13 mouse cellular contexts compared by ENCODE assay signal in genomic region chr2:29672746-29673536, GRCm38 (mm10). TPM values are rescaled to one million over a fixed set of nuclear protein-coding genes. Genes with fewer than 3 reads are reported as not detected.
DNase-seq lines count a peak whose midpoint lies in the region; ATAC-seq and TF ChIP-seq lines count a peak whose summit lies in the region.
"Had no signal": no experiment of that assay in that cellular context is flagged by ENCODE, and none has a peak within 500 bp of the region (broad histone marks: within the 10 kb centered on the region; RNA-seq: fewer than 3 reads in every experiment).

No protein-coding gene starts in this region.

- peak overlapping the region; percentile 5; the same call in 1 of the 2 replicates for H3K9ac ChIP-seq in liver, embryonic 13.5 days
- H3K9ac ChIP-seq in MEL (ENCODE audit: control insufficient read depth, low read depth, low read length, poor library complexity, severe bottlenecking), result no peak overlapping the region
- H3K9ac ChIP-seq: kidney, embryonic 15.5 days; midbrain, embryonic 15.5 days had no signal

- TF ChIP-seq CTCF in MEL (IDR thresholded peaks at IDR 0.05 in 2 of 3, conservative IDR thresholded peaks at IDR 0.05 in 1 of 3; ENCODE audit: control insufficient read depth in 1 of 3, insufficient read depth in 1 of 3, low read depth in 2 of 3, low read length in 3 of 3, poor library complexity in 1 of 3, severe bottlenecking in 1 of 3), result no peak

- H3K9me3 ChIP-seq in liver, embryonic 13.5 days (replicated peaks), result no peaks in the 10 kb centered on the region
- no peaks in the 10 kb centered on the region for H3K9me3 ChIP-seq in MEL (replicated peaks; ENCODE audit: insufficient read depth, low read length)
- H3K9me3 ChIP-seq: kidney, embryonic 15.5 days; midbrain, embryonic 15.5 days had no signal

- no peak for ATAC-seq in liver, embryonic 13.5 days (ENCODE audit: low read depth)
- ATAC-seq in hematopoietic stem cell, adult 5-6 weeks (replicated peaks in 1 of 2; ENCODE audit: insufficient read depth in 1 of 2, low FRiP score in 2 of 2, low TSS enrichment in 1 of 2, low read depth in 1 of 2, poor library complexity in 2 of 2, severe bottlenecking in 2 of 2), result peak; percentile 87 to 89
- ATAC-seq in cerebellum, adult (ENCODE audit: insufficient number of reproducible peaks, low FRiP score, low TSS enrichment), result no peak
- ATAC-seq: midbrain, embryonic 15.5 days had no signal

- no peak overlapping the region for H3K4me2 ChIP-seq in liver, embryonic 13.5 days
- H3K4me2 ChIP-seq: kidney, embryonic 15.5 days; midbrain, embryonic 15.5 days had no signal

- DNase-seq in liver, embryonic 13.5 days, result no peak
- no peak for DNase-seq in liver
- peak; percentile 92 for DNase-seq in MEL (ENCODE audit: low read depth, low spot score)
- DNase-seq in splenic B cell, adult 2 months (ENCODE audit: low read depth, low spot score), result peak; percentile 77
- DNase-seq in left cerebral cortex, postnatal 10 days (ENCODE audit: extremely low spot score in 1 of 2, low spot score in 2 of 2), result no peak
- DNase-seq in right cerebral cortex, adult 2 months (ENCODE audit: low spot score in 2 of 2), result no peak
- DNase-seq: cerebellum, adult 8-10 months; right cerebral cortex, postnatal 25 days had no signal

- no peaks in the 10 kb centered on the region for H3K27me3 ChIP-seq in liver, embryonic 13.5 days
- H3K27me3 ChIP-seq in MEL (ENCODE audit: control insufficient read depth in 1 of 2, insufficient read depth in 2 of 2, low read length in 2 of 2), result no peaks in the 10 kb centered on the region
- no peaks in the 10 kb centered on the region for H3K27me3 ChIP-seq in splenic B cell, adult 2 months (ENCODE audit: control insufficient read depth, insufficient read depth, low read length, poor library complexity, severe bottlenecking)
- H3K27me3 ChIP-seq: kidney, embryonic 15.5 days; midbrain, embryonic 15.5 days had no signal

- peak overlapping the region; percentile 22; the same call in 1 of the 2 replicates for H3K27ac ChIP-seq in liver, embryonic 13.5 days
- H3K27ac ChIP-seq in MEL (ENCODE audit: control insufficient read depth, low read depth, low read length), result peak overlapping the region; percentile 10
- H3K27ac ChIP-seq: kidney, embryonic 15.5 days; midbrain, embryonic 15.5 days had no signal

- TF ChIP-seq EP300 in MEL (IDR thresholded peaks at IDR 0.05; ENCODE audit: low read depth in 1 of 2, low read length in 2 of 2), result peak; percentile 21 to 73; a peak in 2 of 4 replicates

- 32% methylated on average over 7 of the region's 7 CpGs for WGBS in liver, embryonic 13.5 days (ENCODE audit: insufficient replicate concordance)

- no peaks in the 10 kb centered on the region for H3K36me3 ChIP-seq in liver, embryonic 13.5 days
- H3K36me3 ChIP-seq in MEL (ENCODE audit: control insufficient read depth in 1 of 2, insufficient read depth in 2 of 2, low read length in 2 of 2), result peaks cover 0 to 28% of the 10 kb centered on the region in 2 experiments; a peak in 2 of 4 replicates
- no peaks in the 10 kb centered on the region for H3K36me3 ChIP-seq in splenic B cell, adult 2 months (ENCODE audit: control insufficient read depth, insufficient read depth, low read length, poor library complexity, severe bottlenecking)
- H3K36me3 ChIP-seq: midbrain, embryonic 15.5 days had no signal

- intact Hi-C loops in left cerebral cortex, postnatal 10 days (cut with DNase I), result no loop called here

- TF ChIP-seq RAD21 in MEL (IDR thresholded peaks at IDR 0.05; ENCODE audit: low read depth, low read length), result no peak

- peaks cover 78% of the 10 kb centered on the region for H3K4me1 ChIP-seq in liver, embryonic 13.5 days (replicated peaks)
- H3K4me1 ChIP-seq in MEL (ENCODE audit: control insufficient read depth in 1 of 2, insufficient read depth in 2 of 2, low read length in 2 of 2), result peaks cover 24 to 46% of the 10 kb centered on the region in 2 experiments

- peaks cover 14% of the 10 kb centered on the region for H3K79me2 ChIP-seq in MEL (ENCODE audit: control insufficient read depth, insufficient read depth, low read length, poor library complexity)

- no peak for TF ChIP-seq POLR2A in MEL (IDR thresholded peaks at IDR 0.05; ENCODE audit: control insufficient read depth in 1 of 2, insufficient read depth in 1 of 2, low read depth in 1 of 2, low read length in 2 of 2, poor library complexity in 1 of 2)

- H3K4me3 ChIP-seq in liver, embryonic 13.5 days (replicated peaks), result no peak overlapping the region
- H3K4me3 ChIP-seq in MEL (ENCODE audit: control insufficient read depth in 1 of 2, insufficient read depth in 1 of 2, low read depth in 2 of 2, low read length in 2 of 2), result no peak overlapping the region
- H3K4me3 ChIP-seq: erythroblast, embryonic 14.5 days; kidney, embryonic 15.5 days; midbrain, embryonic 15.5 days had no signal

TF ChIP-seq in MEL, 35 proteins besides CTCF, POLR2A, EP300 and RAD21:
- TF ChIP-seq ETS1 (IDR thresholded peaks at IDR 0.05; ENCODE audit: low read depth, low read length), result peak; percentile 80
- no peak for TF ChIP-seq TCF12 (IDR thresholded peaks at IDR 0.05; ENCODE audit: low read depth, low read length)
- no peak for TF ChIP-seq NRF1 (IDR thresholded peaks at IDR 0.05; ENCODE audit: insufficient read depth, low read depth, low read length, poor library complexity, severe bottlenecking)
- TF ChIP-seq HCFC1 (IDR thresholded peaks at IDR 0.05; ENCODE audit: low read depth, low read length), result no peak
- peak; percentile 32; the same call in 1 of the 2 replicates for TF ChIP-seq MXI1 (IDR thresholded peaks at IDR 0.05; ENCODE audit: low read depth, low read length)
- no peak for TF ChIP-seq BHLHE40 (IDR thresholded peaks at IDR 0.05; ENCODE audit: borderline replicate concordance, low read depth, low read length)
- no peak for TF ChIP-seq MAFK (IDR thresholded peaks at IDR 0.05; ENCODE audit: borderline replicate concordance, low read depth, low read length)
- peak; percentile 64; the same call in 1 of the 2 replicates for TF ChIP-seq SIN3A (IDR thresholded peaks at IDR 0.05; ENCODE audit: low read length)
- TF ChIP-seq GABPA (IDR thresholded peaks at IDR 0.05; ENCODE audit: low read depth, low read length), result no peak
- no peak for TF ChIP-seq GATA1 (IDR thresholded peaks at IDR 0.05; ENCODE audit: low read depth, low read length)
- 0 out of 2 replicates have a peak, but pooled peaks have one; percentile 16 for TF ChIP-seq RCOR1 (IDR thresholded peaks at IDR 0.05; ENCODE audit: low read depth, low read length)
- 0 out of 2 replicates have a peak, but pooled peaks have one; percentile 30 for TF ChIP-seq TBP (IDR thresholded peaks at IDR 0.05; ENCODE audit: low read depth, low read length)
- no peak for TF ChIP-seq E2F4 (IDR thresholded peaks at IDR 0.05; ENCODE audit: borderline replicate concordance, low read depth, low read length)
- TF ChIP-seq ZKSCAN1 (IDR thresholded peaks at IDR 0.05; ENCODE audit: low read depth, low read length), result no peak
- no peak for TF ChIP-seq CHD2 (IDR thresholded peaks at IDR 0.05; ENCODE audit: low read length)
- TF ChIP-seq ZNF384 (IDR thresholded peaks at IDR 0.05; ENCODE audit: low read depth, low read length), result no peak
- no peak for TF ChIP-seq JUND (IDR thresholded peaks at IDR 0.05; ENCODE audit: low read depth, low read length)
- TF ChIP-seq NELFE (IDR thresholded peaks at IDR 0.05; ENCODE audit: low read depth, low read length), result no peak

RNA-seq across cellular contexts. Expression of gene Rapgef1, which starts 53.4 kb away (rescaled TPM):
- 5.3 and 5.4 TPM in 2 replicates for polyA plus RNA-seq in liver, embryonic 13.5 days (2015; fragmentation: Nextera tagmentation; extraction: Ambion mirVana)
- total RNA-seq in MEL (2012; rRNA removed), result 69.7 and 77.0 TPM in 2 replicates
- 10 to 100 TPM; 57.2 to 88.3 TPM for polyA plus RNA-seq in MEL (2012; ENCODE audit: insufficient read depth in 1 of 2, insufficient read length in 2 of 2, low read depth in 1 of 2, low replicate concordance in 2 of 2, missing spikeins in 1 of 2)
- total RNA-seq in hematopoietic stem cell, adult 5-6 weeks (2017), result 30.3 and 32.4 TPM in 2 replicates
- 100 to 1,000 TPM; 126 to 127 TPM for total RNA-seq in left cerebral cortex, postnatal 10 days (2021)

Comparison
In these comparisons a context has a peak if more than half of its experiments do, and no peak if none do; other contexts are left out.
1. ATAC-seq: peak in hematopoietic stem cell, adult 5-6 weeks (2 of 2); none in liver, embryonic 13.5 days (single experiment) and cerebellum, adult (single experiment).
2. DNase-seq: peak in MEL (single experiment) and splenic B cell, adult 2 months (single experiment); none in liver, embryonic 13.5 days (single experiment), liver (single experiment), left cerebral cortex, postnatal 10 days (0 of 2) and right cerebral cortex, adult 2 months (0 of 2).